Mouse (Mus musculus) stomach, postnatal 0 days (tissue): ENCODE results near the gene Vps53.

Experiments
- CTCF ChIP-seq: IDR thresholded peaks from 2 replicates; pipeline ENCODE4 v1.5.1; 2016; ENCODE audit warnings: antibody characterized with exemption, low read depth, mild to moderate bottlenecking, moderate library complexity
- EP300 ChIP-seq: optimal IDR thresholded peaks from 2 replicates; pipeline ENCODE3; 2016; ENCODE audit warnings: antibody characterized with exemption

- TF ChIP-seq CTCF (no peak), EP300 (no peak)
Measured at GRCm38 (mm10) chr11:76216681-76217389, 37.4 kb upstream of the Vps53 start.
